Mouse (Mus musculus): Measurements from ENCODE around the gene Hecw2.

- no peak for TF ChIP-seq POLR2A (IDR thresholded peaks at IDR 0.05; ENCODE audit: low read depth, low read length)
- TF ChIP-seq CTCF (conservative IDR thresholded peaks at IDR 0.05; ENCODE audit: insufficient read depth, insufficient read length, low read depth, low read length), result no peak
Observed at GRCm38 (mm10) chr1:54002077-54002476, 192.9 kb downstream of the Hecw2 start.

All from kidney, adult 2 months (tissue).